Mouse (Mus musculus) embryonic facial prominence, embryonic 14.5 days (tissue): ENCODE data around the gene Tsc1. TPM values are rescaled to one million over a fixed set of nuclear protein-coding genes. Genes with fewer than 3 reads are reported as not detected.

Source experiments
- ATAC-seq: fragments of 200-750 bp; cut with Nextera tagmentation; 2 replicates; pipeline ENCODE4 v1.8.0; 2017; ENCODE audit warnings: low read depth, moderate number of reproducible peaks, moderate TSS enrichment
- DNase-seq: peaks from one replicate; pipeline ENCODE4 v3.0.0-alpha.2; 2015; ENCODE audit warnings: low spot score
- H3K27ac ChIP-seq: fragments of 300-500 bp; sonication (generic); replicated peaks from 2 replicates; pipeline ENCODE4 v1.5.1; 2014; ENCODE audit warnings: low read depth, mild to moderate bottlenecking, low read length, moderate library complexity
- H3K27me3 ChIP-seq: fragments of 300-500 bp; sonication (generic); replicated peaks from 2 replicates; pipeline ENCODE4 v1.6.1; 2014; ENCODE audit warnings: low read length; ENCODE audit not compliant: control insufficient read depth, insufficient read depth
- H3K36me3 ChIP-seq: fragments of 300-500 bp; sonication (generic); 2 replicates; pipeline ENCODE4 v1.6.1; 2014; ENCODE audit warnings: low read length, mixed read lengths; ENCODE audit not compliant: control insufficient read depth, insufficient read depth
- H3K4me1 ChIP-seq: fragments of 300-500 bp; sonication (generic); 2 replicates; pipeline ENCODE4 v1.6.1; 2014; ENCODE audit warnings: antibody characterized with exemption, low read length; ENCODE audit not compliant: control insufficient read depth, insufficient read depth
- H3K4me2 ChIP-seq: fragments of 300-500 bp; sonication (generic); 2 replicates; pipeline ENCODE4 v1.6.1; 2014; ENCODE audit warnings: low read depth, mild to moderate bottlenecking, low read length, moderate library complexity, mixed read lengths
- H3K4me3 ChIP-seq: fragments of 300-500 bp; sonication (generic); 2 replicates; pipeline ENCODE4 v1.5.1; 2014; ENCODE audit warnings: low read depth, mild to moderate bottlenecking, low read length
- H3K9ac ChIP-seq: fragments of 300-500 bp; sonication (generic); 2 replicates; pipeline ENCODE4 v1.6.1; 2014; ENCODE audit warnings: low read depth, mild to moderate bottlenecking, low read length, moderate library complexity, mixed read lengths
- H3K9me3 ChIP-seq: fragments of 300-500 bp; sonication (generic); 2 replicates; pipeline ENCODE4 v1.6.1; 2016; ENCODE audit warnings: low read length; ENCODE audit not compliant: control insufficient read depth
- WGBS: fragments of 180-500 bp; shearing (Covaris S2); extraction: QIAGEN DNeasy Blood & Tissue Kit; methylation state at CpG from one replicate; pipeline ENCODE4 v1.1.7; 2014; 5-methylcytosine and 5-hydroxymethylcytosine counted together
- polyA plus RNA-seq: library from polyadenylated mRNA; unstranded; fragments of >200 nt; fragmentation: Nextera tagmentation; extraction: Ambion mirVana; gene quantifications from 2 replicates; pipeline ENCODE4 v1.2.1, GENCODE M21; 2014

The Tsc1 gene
- polyA plus RNA-seq, 1 experiment from 2014 or later = 15.3 TPM

DNA sequence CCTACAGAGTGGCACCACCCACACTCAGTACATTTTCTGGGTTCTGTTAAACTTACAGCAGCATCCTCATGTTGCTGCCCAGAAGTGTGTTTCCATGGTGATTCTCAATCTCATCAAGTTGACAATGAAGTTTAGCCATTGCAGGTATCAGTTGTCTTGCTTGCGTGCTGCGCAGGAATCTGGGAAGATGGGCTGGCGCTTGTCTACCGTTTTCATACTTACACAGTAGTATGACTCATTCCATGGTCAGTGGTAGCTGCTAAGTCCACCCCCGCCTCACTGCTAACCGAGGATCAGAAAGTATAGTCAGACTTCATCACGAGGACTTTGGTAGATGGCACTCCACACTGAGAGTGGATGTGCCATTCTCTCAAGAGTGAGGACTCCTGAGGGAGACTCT, 12.3 kb downstream of the Tsc1 start:
- no peak for ATAC-seq
- peaks cover 35% of the 10 kb centered on the region; the same call in 1 of the 2 replicates for H3K36me3 ChIP-seq
- no peaks in the 10 kb centered on the region for H3K9me3 ChIP-seq
- H3K4me3 ChIP-seq = no peak overlapping the region
- H3K9ac ChIP-seq = no peak overlapping the region
- WGBS = 96% methylated on average over 7 of the region's 7 CpGs
- no peaks in the 10 kb centered on the region for H3K27me3 ChIP-seq
- DNase-seq = no peak
- no peak overlapping the region for H3K27ac ChIP-seq
- no peaks in the 10 kb centered on the region for H3K4me1 ChIP-seq
- no peak overlapping the region for H3K4me2 ChIP-seq

DNA sequence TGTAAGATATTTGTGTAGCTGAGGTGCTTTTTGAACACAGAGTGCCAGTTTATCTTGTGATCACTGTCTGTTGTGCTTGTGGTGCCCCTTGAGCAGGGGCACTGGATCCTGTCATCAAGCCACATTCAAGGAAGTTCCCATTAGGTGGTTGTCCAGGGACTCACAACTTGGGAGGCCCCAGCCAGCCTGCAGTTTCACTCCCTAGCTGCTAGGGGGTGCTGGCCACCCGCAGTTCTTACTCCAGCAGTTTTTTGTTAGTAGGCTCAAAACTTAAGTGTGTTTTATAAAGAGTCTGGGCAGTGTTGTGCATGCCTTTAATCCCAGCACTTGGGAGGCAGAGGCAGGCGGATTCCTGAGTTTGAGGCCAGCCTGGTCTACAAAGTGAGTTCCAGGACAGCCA, 13.3 kb downstream of the Tsc1 start:
- DNase-seq = no peak
- no peak overlapping the region for H3K9ac ChIP-seq
- no peaks in the 10 kb centered on the region for H3K9me3 ChIP-seq
- no peak for ATAC-seq
- H3K4me1 ChIP-seq = no peaks in the 10 kb centered on the region
- H3K27ac ChIP-seq = no peak overlapping the region
- H3K27me3 ChIP-seq = no peaks in the 10 kb centered on the region
- H3K36me3 ChIP-seq = peaks cover 44% of the 10 kb centered on the region
- WGBS = 67% methylated on average over 2 of the region's 2 CpGs
- no peak overlapping the region for H3K4me2 ChIP-seq
- H3K4me3 ChIP-seq = no peak overlapping the region

GRCm38 (mm10) chr2:28656216-28656615, 15.2 kb downstream of the Tsc1 start:
- no peak overlapping the region for H3K27ac ChIP-seq
- no peaks in the 10 kb centered on the region for H3K9me3 ChIP-seq
- no peak overlapping the region for H3K9ac ChIP-seq
- no peak for DNase-seq
- no peak overlapping the region for H3K4me2 ChIP-seq
- no peak overlapping the region for H3K4me3 ChIP-seq
- ATAC-seq = no peak
- no peaks in the 10 kb centered on the region for H3K4me1 ChIP-seq
- no peaks in the 10 kb centered on the region for H3K27me3 ChIP-seq
- WGBS = 67% methylated on average over 8 of the region's 8 CpGs
- H3K36me3 ChIP-seq = peaks cover 62% of the 10 kb centered on the region

GRCm38 (mm10) chr2:28662891-28663290, 21.9 kb downstream of the Tsc1 start:
- Histone ChIP-seq H3K27me3 (no peaks in the 10 kb centered on the region), H3K36me3 (peaks cover 92% of the 10 kb centered on the region), H3K4me2 (no peak overlapping the region), H3K4me1 (no peaks in the 10 kb centered on the region), H3K9me3 (no peaks in the 10 kb centered on the region), H3K4me3 (no peak overlapping the region), H3K9ac (no peak overlapping the region), H3K27ac (no peak overlapping the region)
- no peak for ATAC-seq
- 93% methylated on average over 3 of the region's 3 CpGs for WGBS
- no peak for DNase-seq

GRCm38 (mm10) chr2:28665818-28666217, 24.8 kb downstream of the Tsc1 start:
- Histone ChIP-seq H3K36me3 (peaks cover 82% of the 10 kb centered on the region), H3K9me3 (no peaks in the 10 kb centered on the region), H3K27ac (no peak overlapping the region), H3K4me2 (no peak overlapping the region), H3K27me3 (no peaks in the 10 kb centered on the region), H3K4me3 (no peak overlapping the region), H3K4me1 (no peaks in the 10 kb centered on the region), H3K9ac (no peak overlapping the region)
- 63% methylated on average over 3 of the region's 3 CpGs for WGBS
- DNase-seq (no peak), ATAC-seq (no peak)

GRCm38 (mm10) chr2:28671438-28671837, 30.4 kb downstream of the Tsc1 start:
- WGBS = 91% methylated on average over 2 of the region's 2 CpGs
- H3K36me3 ChIP-seq = peaks cover 82% of the 10 kb centered on the region
- H3K27ac ChIP-seq = no peak overlapping the region
- H3K4me1 ChIP-seq = no peaks in the 10 kb centered on the region
- ATAC-seq (no peak), DNase-seq (no peak)
- no peak overlapping the region for H3K4me2 ChIP-seq
- H3K9me3 ChIP-seq = no peaks in the 10 kb centered on the region
- H3K4me3 ChIP-seq = no peak overlapping the region
- H3K27me3 ChIP-seq = no peaks in the 10 kb centered on the region
- no peak overlapping the region for H3K9ac ChIP-seq

- Histone ChIP-seq H3K4me2 (no peak overlapping the region), H3K9me3 (no peaks in the 10 kb centered on the region), H3K27me3 (no peaks in the 10 kb centered on the region), H3K36me3 (peaks cover 92% of the 10 kb centered on the region), H3K4me1 (no peaks in the 10 kb centered on the region), H3K9ac (no peak overlapping the region), H3K27ac (no peak overlapping the region), H3K4me3 (no peak overlapping the region)
- no peak for DNase-seq
- 88% methylated on average over 8 of the region's 8 CpGs for WGBS
- ATAC-seq = no peak
Measured at GRCm38 (mm10) chr2:28676005-28676404, 35.0 kb downstream of the Tsc1 start.

DNA sequence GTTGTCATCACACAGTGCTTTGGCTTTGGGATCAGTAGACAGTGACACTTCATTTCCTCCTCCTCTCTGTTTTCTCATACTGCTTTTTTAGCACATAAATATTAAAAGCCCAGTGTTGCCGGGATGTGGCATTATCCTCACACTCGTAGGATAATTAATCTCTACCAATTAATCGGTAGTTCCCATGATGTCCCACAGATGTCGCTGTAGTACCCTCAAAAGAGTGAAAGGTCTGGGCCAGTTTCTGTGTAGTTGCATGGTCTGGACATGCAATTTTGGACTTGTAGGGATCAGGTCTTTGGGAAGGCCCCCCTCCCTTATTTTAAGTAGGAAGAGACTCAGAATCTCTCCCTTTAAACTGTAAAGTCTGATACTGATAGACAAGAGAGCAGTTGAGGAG, 39.7 kb downstream of the Tsc1 start:
- ATAC-seq = no peak
- Histone ChIP-seq H3K4me3 (no peak overlapping the region), H3K36me3 (peaks cover 94% of the 10 kb centered on the region), H3K27me3 (no peaks in the 10 kb centered on the region), H3K9ac (no peak overlapping the region), H3K27ac (no peak overlapping the region), H3K9me3 (no peaks in the 10 kb centered on the region), H3K4me1 (no peaks in the 10 kb centered on the region), H3K4me2 (no peak overlapping the region)
- WGBS = 35% methylated on average over 4 of the region's 4 CpGs
- DNase-seq = peak; percentile 24

GRCm38 (mm10) chr2:28681718-28682117, 40.7 kb downstream of the Tsc1 start:
- no peak overlapping the region for H3K9ac ChIP-seq
- ATAC-seq (no peak), DNase-seq (peak; percentile 28)
- 84% methylated on average over 4 of the region's 4 CpGs for WGBS
- H3K36me3 ChIP-seq = peaks cover 94% of the 10 kb centered on the region
- H3K4me2 ChIP-seq = no peak overlapping the region
- H3K9me3 ChIP-seq = no peaks in the 10 kb centered on the region
- no peaks in the 10 kb centered on the region for H3K27me3 ChIP-seq
- H3K27ac ChIP-seq = no peak overlapping the region
- no peaks in the 10 kb centered on the region for H3K4me1 ChIP-seq
- no peak overlapping the region for H3K4me3 ChIP-seq
